Mouse (Mus musculus): ENCODE results near the gene Zfp609. TPM values are rescaled to one million over a fixed set of nuclear protein-coding genes. Genes with fewer than 3 reads are reported as not detected.

The Zfp609 gene
- total RNA-seq (2023) = 10 to 100 TPM; 20.5 to 24.3 TPM

GRCm38 (mm10) chr9:65827344-65828015 lies at the start of gene Zfp609:
Zfp609 (minus strand) TSS chr9:65827564.

GRCm38 (mm10) chr9:65667701-65668100 lies 159.7 kb downstream of the Zfp609 start, which contains the start of gene Oaz2:
Oaz2 (plus strand) TSS chr9:65668001.

Other genes with a start within 250 kb of the Zfp609 start
- 100 to 1,000 TPM; 196 to 205 TPM for gene Plekho2, start 247.5 kb downstream of the Zfp609 start, total RNA-seq (2023)
- gene Pif1, start 240.4 kb downstream of the Zfp609 start, total RNA-seq (2023) = 10 to 100 TPM in 1 of 2 experiments, 1 to 10 TPM in 1; 8.2 to 10.9 TPM
- gene Rbpms2, start 197.9 kb downstream of the Zfp609 start, total RNA-seq (2023) = under 1 TPM; 0.49 to 0.88 TPM
- 10 to 100 TPM; 61.8 to 64.5 TPM for gene Oaz2, start 159.6 kb downstream of the Zfp609 start, total RNA-seq (2023)
- 10 to 100 TPM; 77.4 to 90.4 TPM for gene Pclaf, start 62.7 kb upstream of the Zfp609 start, total RNA-seq (2023)
- 10 to 100 TPM; 26.9 to 28.4 TPM for gene Trip4, start 81.2 kb upstream of the Zfp609 start, total RNA-seq (2023)
- 10 to 100 TPM; 40.7 to 46.4 TPM for gene Csnk1g1, start 81.4 kb upstream of the Zfp609 start, total RNA-seq (2023)
- gene Ppib, start 232.7 kb upstream of the Zfp609 start, total RNA-seq (2023) = 100 to 1,000 TPM; 182 to 215 TPM
- under 1 TPM; 0.37 to 0.91 TPM for gene Snx22, start 242.2 kb upstream of the Zfp609 start, total RNA-seq (2023)